Mouse (Mus musculus) myocyte (in vitro differentiated cells): ENCODE results near the gene Il34. TPM values are rescaled to one million over a fixed set of nuclear protein-coding genes. Genes with fewer than 3 reads are reported as not detected.

Experiments
- H3K27me3 ChIP-seq: one replicate; pipeline ENCODE4 v1.6.1; 2011; ENCODE audit not compliant: control insufficient read depth, insufficient read depth, insufficient read length
- H3K36me3 ChIP-seq: one replicate; pipeline ENCODE4 v1.6.1; 2011; ENCODE audit not compliant: control insufficient read depth, insufficient read depth
- H3K4me2 ChIP-seq: one replicate; pipeline ENCODE4 v1.6.1; 2011; ENCODE audit warnings: low read depth, control low read depth
- H3K4me3 ChIP-seq: one replicate; pipeline ENCODE4 v1.5.1; 2011; ENCODE audit warnings: mild to moderate bottlenecking, control low read depth, moderate library complexity
- H3K79me2 ChIP-seq: one replicate; pipeline ENCODE4 v1.6.1; 2011; ENCODE audit not compliant: control insufficient read depth, insufficient read depth
- H3ac ChIP-seq: one replicate; pipeline ENCODE4 v1.6.1; 2011; ENCODE audit not compliant: control insufficient read depth, insufficient read length
- CEBPB ChIP-seq: IDR thresholded peaks from 2 replicates; pipeline ENCODE4 v1.6.1; 2011; ENCODE audit warnings: mild to moderate bottlenecking, moderate library complexity; ENCODE audit not compliant: poor library complexity, insufficient read depth, severe bottlenecking
- E2F4 ChIP-seq: IDR thresholded peaks from one replicate; pipeline ENCODE4 v1.6.1; 2011; ENCODE audit warnings: mild to moderate bottlenecking, control low read depth, moderate library complexity; ENCODE audit not compliant: insufficient read depth
- MAX ChIP-seq: IDR thresholded peaks from one replicate; pipeline ENCODE4 v1.6.1; 2011; ENCODE audit warnings: low read depth, mild to moderate bottlenecking, control low read depth
- MYOD1 ChIP-seq, 3 experiments: IDR thresholded peaks; one replicate each; pipeline ENCODE4 v1.6.1; 2011; ENCODE audit warnings: control low read depth in 2 of 3, low read depth in 2 of 3, mild to moderate bottlenecking in 2 of 3, moderate library complexity in 1 of 3; ENCODE audit not compliant: insufficient read length in 2 of 3, control insufficient read depth in 1 of 3
- MYOG ChIP-seq, 3 experiments: IDR thresholded peaks; one replicate each; pipeline ENCODE4 v1.6.1; 2011; ENCODE audit warnings: control low read depth in 2 of 3, low read depth in 2 of 3, mild to moderate bottlenecking in 2 of 3; ENCODE audit not compliant: insufficient read length in 2 of 3, control insufficient read depth in 1 of 3, insufficient read depth in 1 of 3
- POLR2A ChIP-seq: IDR thresholded peaks from one replicate; pipeline ENCODE4 v1.6.1; 2011; ENCODE audit warnings: low read depth, mild to moderate bottlenecking, control low read depth, moderate library complexity; ENCODE audit not compliant: insufficient read length
- POLR2AphosphoS2 ChIP-seq: IDR thresholded peaks from one replicate; pipeline ENCODE4 v1.6.1; 2011; ENCODE audit warnings: low read depth, control low read depth; ENCODE audit not compliant: insufficient read length
- REST ChIP-seq: IDR thresholded peaks from one replicate; pipeline ENCODE4 v1.6.1; 2011; ENCODE audit warnings: mild to moderate bottlenecking, control low read depth, moderate library complexity; ENCODE audit not compliant: insufficient read depth, insufficient read length
- SRF ChIP-seq: IDR thresholded peaks from one replicate; pipeline ENCODE4 v1.6.1; 2011; ENCODE audit warnings: low read depth; ENCODE audit not compliant: control insufficient read depth, insufficient read length
- TCF12 ChIP-seq: IDR thresholded peaks from one replicate; pipeline ENCODE4 v1.6.1; 2011; ENCODE audit warnings: mild to moderate bottlenecking, control low read depth; ENCODE audit not compliant: poor library complexity, insufficient read depth, severe bottlenecking
- TCF3 ChIP-seq: IDR thresholded peaks from one replicate; pipeline ENCODE4 v1.6.1; 2011; ENCODE audit warnings: low read depth, control low read depth; ENCODE audit not compliant: insufficient read length
- USF1 ChIP-seq: IDR thresholded peaks from one replicate; pipeline ENCODE4 v1.6.1; 2011; ENCODE audit warnings: low read depth, mild to moderate bottlenecking, control low read depth, moderate library complexity
- polyA plus RNA-seq: library from polyadenylated mRNA; unstranded; fragments of >200 nt; fragmentation: generic; extraction: Trizol; gene quantifications from one replicate; pipeline ENCODE4 v1.2.1, GENCODE M21; 2012; ENCODE audit warnings: missing spikeins

The Il34 gene
- polyA plus RNA-seq, 1 experiment = 13.4 TPM

DNA sequence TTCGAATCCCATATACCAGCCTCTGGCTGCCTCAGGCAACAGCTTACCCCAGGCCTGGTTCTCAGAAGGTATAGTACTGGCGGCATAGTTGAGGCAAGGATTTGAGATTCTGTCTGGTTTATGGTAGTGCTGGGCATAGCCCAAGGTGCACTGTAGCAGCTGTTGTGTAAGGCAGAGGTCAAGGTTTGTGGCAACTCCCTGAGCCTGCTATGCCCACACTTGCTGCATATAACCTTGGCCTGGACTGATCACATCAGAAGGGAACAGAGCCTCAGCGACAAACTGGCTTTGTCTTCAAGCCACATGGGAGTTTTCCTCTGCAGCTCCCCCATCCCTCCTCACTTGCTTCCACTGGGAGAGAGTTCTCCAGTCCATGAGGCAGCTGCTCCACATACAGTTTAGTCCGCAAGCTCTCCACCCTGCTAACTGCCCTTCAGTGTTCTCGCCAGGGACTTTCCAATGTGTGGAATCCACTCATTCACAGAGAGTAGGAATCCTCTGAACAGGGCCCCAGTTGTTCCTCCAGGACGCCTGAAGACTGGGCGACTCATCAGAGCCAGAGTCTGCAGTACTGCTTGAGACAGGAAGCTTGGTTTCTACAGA is 11.3 kb downstream of the Il34 start:
- H3K27me3 ChIP-seq = no peaks in the 10 kb centered on the region
- no peak overlapping the region for H3ac ChIP-seq
- H3K4me3 ChIP-seq = no peak overlapping the region
- no peaks in the 10 kb centered on the region for H3K79me2 ChIP-seq
- peak overlapping the region; percentile 75 for H3K4me2 ChIP-seq
- H3K36me3 ChIP-seq = no peaks in the 10 kb centered on the region
- TF ChIP-seq POLR2AphosphoS2 (no peak), MYOD1 (IDR thresholded peaks at IDR 0.05; ENCODE audit: control insufficient read depth in 1 of 3, insufficient read length in 2 of 3, low read depth in 2 of 3) (peak in 2 of 3 experiments; percentile 28 to 68), MYOG (IDR thresholded peaks at IDR 0.05; ENCODE audit: control insufficient read depth in 1 of 3, insufficient read depth in 1 of 3, insufficient read length in 2 of 3, low read depth in 2 of 3) (peak; percentile 22 to 57 (median 37))

GRCm38 (mm10) chr8:110793936-110794335 is 11.8 kb downstream of the Il34 start:
- H3K36me3 ChIP-seq = no peaks in the 10 kb centered on the region
- TF ChIP-seq POLR2A (peak; percentile 22), REST (no peak), TCF12 (no peak), MYOG (IDR thresholded peaks at IDR 0.05; ENCODE audit: control insufficient read depth in 1 of 3, insufficient read depth in 1 of 3, insufficient read length in 2 of 3, low read depth in 2 of 3) (peak in 1 of 3 experiments; percentile 83), POLR2AphosphoS2 (no peak), MYOD1 (IDR thresholded peaks at IDR 0.05; ENCODE audit: control insufficient read depth in 1 of 3, insufficient read length in 2 of 3, low read depth in 2 of 3) (peak in 2 of 3 experiments; percentile 81 to 91)
- H3K4me3 ChIP-seq = peak overlapping the region; percentile 26
- no peaks in the 10 kb centered on the region for H3K79me2 ChIP-seq
- peak overlapping the region; percentile 75 for H3K4me2 ChIP-seq
- H3K27me3 ChIP-seq = no peaks in the 10 kb centered on the region
- H3ac ChIP-seq = no peak overlapping the region

- peak overlapping the region; percentile 75 for H3K4me2 ChIP-seq
- TF ChIP-seq SRF (no peak), MYOD1 (IDR thresholded peaks at IDR 0.05; ENCODE audit: control insufficient read depth in 1 of 3, insufficient read length in 2 of 3, low read depth in 2 of 3) (peak in 2 of 3 experiments; percentile 89 to 96), USF1 (no peak), POLR2AphosphoS2 (no peak), REST (no peak), MYOG (IDR thresholded peaks at IDR 0.05; ENCODE audit: control insufficient read depth in 1 of 3, insufficient read depth in 1 of 3, insufficient read length in 2 of 3, low read depth in 2 of 3) (peak; percentile 51 to 98 (median 95)), E2F4 (no peak), CEBPB (peak; percentile 80), TCF3 (peak; percentile 79), MAX (no peak), POLR2A (peak; percentile 15), TCF12 (peak; percentile 68)
- no peaks in the 10 kb centered on the region for H3K36me3 ChIP-seq
- no peaks in the 10 kb centered on the region for H3K27me3 ChIP-seq
- no peak overlapping the region for H3ac ChIP-seq
- H3K4me3 ChIP-seq = peak overlapping the region; percentile 26
- no peaks in the 10 kb centered on the region for H3K79me2 ChIP-seq
Measured at GRCm38 (mm10) chr8:110793511-110793910, 12.2 kb downstream of the Il34 start.

DNA sequence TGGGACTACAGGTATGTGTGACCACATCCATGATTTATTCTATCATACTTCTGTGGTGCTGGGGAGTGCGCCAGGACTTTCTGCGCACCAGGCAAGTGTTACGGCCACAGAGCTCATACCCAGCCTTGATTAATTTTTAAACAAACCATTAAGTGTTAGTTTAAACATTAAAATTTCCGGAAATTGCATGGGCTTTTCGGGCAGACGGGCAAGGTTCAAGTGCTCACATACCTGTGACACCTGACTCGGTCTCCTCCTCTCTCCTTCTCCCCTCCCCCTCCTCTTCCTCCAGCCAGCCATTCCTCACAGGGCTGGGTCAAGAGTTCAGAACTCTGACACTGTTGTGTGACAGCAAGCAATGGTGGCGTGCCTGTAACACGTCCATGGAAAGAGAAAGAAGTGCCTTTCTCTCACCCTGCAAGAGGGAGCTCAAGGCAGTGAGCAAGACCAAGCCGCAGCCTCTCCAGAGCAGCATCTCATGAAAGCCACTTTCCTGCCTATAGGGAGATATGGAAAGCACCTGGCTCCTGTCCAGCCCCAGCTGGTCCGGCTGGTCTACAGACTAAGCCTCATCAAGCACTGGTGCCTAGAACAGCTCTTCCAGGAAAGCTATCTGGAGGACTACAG is 13.0 kb downstream of the Il34 start:
- Histone ChIP-seq H3ac (no peak overlapping the region), H3K4me3 (peak overlapping the region; percentile 26), H3K36me3 (no peaks in the 10 kb centered on the region), H3K79me2 (peaks cover 5% of the 10 kb centered on the region), H3K4me2 (peak overlapping the region; percentile 75), H3K27me3 (no peaks in the 10 kb centered on the region)
- TF ChIP-seq E2F4 (no peak), USF1 (no peak), MYOD1 (IDR thresholded peaks at IDR 0.05; ENCODE audit: control insufficient read depth in 1 of 3, insufficient read length in 2 of 3, low read depth in 2 of 3) (peak in 1 of 3 experiments; percentile 23), MYOG (IDR thresholded peaks at IDR 0.05; ENCODE audit: control insufficient read depth in 1 of 3, insufficient read depth in 1 of 3, insufficient read length in 2 of 3, low read depth in 2 of 3) (peak in 1 of 3 experiments; percentile 23), REST (no peak), POLR2AphosphoS2 (no peak), POLR2A (no peak)

GRCm38 (mm10) chr8:110791164-110791563 is 14.6 kb downstream of the Il34 start:
- Histone ChIP-seq H3K4me2 (peak overlapping the region; percentile 69), H3K79me2 (peaks cover 8% of the 10 kb centered on the region), H3K4me3 (no peak overlapping the region), H3K36me3 (no peaks in the 10 kb centered on the region), H3ac (no peak overlapping the region), H3K27me3 (no peaks in the 10 kb centered on the region)
- TF ChIP-seq E2F4 = no peak
- TF ChIP-seq POLR2AphosphoS2 = no peak
- no peak for TF ChIP-seq MYOD1 (IDR thresholded peaks at IDR 0.05; ENCODE audit: control insufficient read depth in 1 of 3, insufficient read length in 2 of 3, low read depth in 2 of 3)
- TF ChIP-seq CEBPB = no peak
- no peak for TF ChIP-seq USF1
- TF ChIP-seq SRF = no peak
- no peak for TF ChIP-seq REST
- TF ChIP-seq TCF12 = no peak
- TF ChIP-seq MYOG (IDR thresholded peaks at IDR 0.05; ENCODE audit: control insufficient read depth in 1 of 3, insufficient read depth in 1 of 3, insufficient read length in 2 of 3, low read depth in 2 of 3) = no peak
- no peak for TF ChIP-seq POLR2A
- TF ChIP-seq TCF3 = no peak
- no peak for TF ChIP-seq MAX
